Mouse (Mus musculus) intestine, embryonic 14.5 days (tissue): Measurements from ENCODE around the gene Tbc1d16. TPM values are rescaled to one million over a fixed set of nuclear protein-coding genes. Genes with fewer than 3 reads are reported as not detected.
A peak's percentile ranks its signal among the peaks of the same experiment; 100 is the strongest.
"Not testable (repeated sequence)": the region's sequence is repeated elsewhere in the genome, so short reads cannot be mapped to it uniquely, and the experiment has no call there.

Experiments used
- ATAC-seq: fragments of 200-750 bp; cut with Nextera tagmentation; replicated peaks from 2 replicates; pipeline ENCODE4 v1.8.0; 2017; ENCODE audit warnings: low read depth, moderate number of reproducible peaks, moderate TSS enrichment, moderate library complexity; ENCODE audit not compliant: low FRiP score, low TSS enrichment
- DNase-seq: peaks from one replicate; pipeline ENCODE4 v3.0.0-alpha.2; 2018; ENCODE audit warnings: low spot score
- H3K27ac ChIP-seq: fragments of 300-500 bp; sonication (generic); 2 replicates; pipeline ENCODE4 v1.5.1; 2014; ENCODE audit warnings: low read depth, mild to moderate bottlenecking, control low read depth
- H3K27me3 ChIP-seq: fragments of 300-500 bp; sonication (generic); replicated peaks from 2 replicates; pipeline ENCODE4 v1.6.1; 2014; ENCODE audit warnings: low read length, control low read depth; ENCODE audit not compliant: control insufficient read depth, insufficient read depth
- H3K36me3 ChIP-seq: fragments of 300-500 bp; sonication (generic); 2 replicates; pipeline ENCODE4 v1.6.1; 2014; ENCODE audit warnings: low read length, control low read depth; ENCODE audit not compliant: control insufficient read depth, insufficient read depth
- H3K4me1 ChIP-seq: fragments of 300-500 bp; sonication (generic); replicated peaks from 2 replicates; pipeline ENCODE4 v1.6.1; 2014; ENCODE audit warnings: low read length, control low read depth, mixed read lengths; ENCODE audit not compliant: control insufficient read depth, insufficient read depth
- H3K4me2 ChIP-seq: fragments of 300-500 bp; sonication (generic); 2 replicates; pipeline ENCODE4 v1.6.1; 2014; ENCODE audit warnings: low read length
- H3K4me3 ChIP-seq: fragments of 300-500 bp; sonication (generic); 2 replicates; pipeline ENCODE4 v1.5.1; 2014; ENCODE audit warnings: low read depth, low read length, control low read depth, mixed read lengths
- H3K9ac ChIP-seq: fragments of 300-500 bp; sonication (generic); 2 replicates; pipeline ENCODE4 v1.6.1; 2014; ENCODE audit warnings: mild to moderate bottlenecking, low read length
- H3K9me3 ChIP-seq: fragments of 300-500 bp; sonication (generic); 2 replicates; pipeline ENCODE4 v1.6.1; 2016; ENCODE audit warnings: low read length, control low read depth; ENCODE audit not compliant: control insufficient read depth
- WGBS: fragments of 180-500 bp; shearing (Covaris S2); extraction: QIAGEN DNeasy Blood & Tissue Kit; methylation state at CpG from one replicate; pipeline ENCODE4 v1.1.7; 2014; 5-methylcytosine and 5-hydroxymethylcytosine counted together
- polyA plus RNA-seq: library from polyadenylated mRNA; unstranded; fragments of >200 nt; fragmentation: Nextera tagmentation; extraction: Ambion mirVana; gene quantifications from 2 replicates; pipeline ENCODE4 v1.2.1, GENCODE M21; 2014

Tbc1d16 gene
- polyA plus RNA-seq, 1 experiment from 2014 or later, result 13.0 TPM

DNA sequence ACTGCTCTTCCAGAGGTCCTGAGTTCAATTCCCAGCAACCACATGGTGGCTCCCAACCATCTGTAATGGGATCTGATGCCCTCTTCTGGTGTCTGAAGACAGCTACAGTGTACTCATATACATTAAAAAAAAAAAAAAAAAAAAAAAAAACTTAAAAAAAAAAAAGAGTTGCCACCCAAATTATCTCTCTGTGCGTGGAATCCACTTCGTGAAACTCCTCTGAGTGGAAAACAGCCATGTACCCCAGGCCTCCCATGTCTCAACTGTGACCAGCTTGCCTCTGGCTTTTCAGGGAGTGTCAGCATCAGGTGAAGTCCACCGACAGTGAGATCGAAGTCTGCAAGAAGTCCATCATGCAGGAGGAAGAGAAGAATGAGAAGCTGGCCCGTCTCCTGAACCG, 17.2 kb upstream of the Tbc1d16 start:
- not testable (repeated sequence) for H3K4me1 ChIP-seq, H3K4me3 ChIP-seq, H3K4me2 ChIP-seq, H3K9me3 ChIP-seq, H3K27me3 ChIP-seq, H3K9ac ChIP-seq, ATAC-seq, H3K27ac ChIP-seq, H3K36me3 ChIP-seq, DNase-seq
- WGBS, result 86% methylated on average over 6 of the region's 6 CpGs

DNA sequence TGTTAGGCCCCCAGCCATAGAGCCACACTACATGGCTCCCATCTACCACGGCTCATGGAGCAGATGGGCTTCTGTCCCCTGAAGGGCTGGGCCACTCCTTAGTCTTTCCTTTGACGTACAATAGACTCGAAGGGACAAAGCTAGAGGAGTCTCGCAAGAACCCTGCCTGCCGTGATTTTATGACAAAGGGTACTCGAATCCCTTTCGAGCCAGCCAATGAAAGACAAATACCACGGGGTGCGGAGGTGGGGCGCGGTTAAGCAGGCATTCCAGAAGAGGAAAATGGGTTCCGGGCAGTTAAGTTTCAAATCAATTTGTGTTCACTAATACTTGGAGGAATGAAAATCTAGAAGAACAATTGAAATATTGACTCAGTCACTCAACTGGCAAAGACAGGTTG, 11.2 kb upstream of the Tbc1d16 start:
- H3K27me3 ChIP-seq, result no peaks in the 10 kb centered on the region
- 90% methylated on average over 12 of the region's 12 CpGs for WGBS
- no peak overlapping the region for H3K4me2 ChIP-seq
- no peaks in the 10 kb centered on the region for H3K9me3 ChIP-seq
- no peak for ATAC-seq
- peaks cover 11% of the 10 kb centered on the region; the same call in 1 of the 2 replicates for H3K4me1 ChIP-seq
- H3K27ac ChIP-seq, result no peak overlapping the region
- H3K36me3 ChIP-seq, result no peaks in the 10 kb centered on the region
- H3K4me3 ChIP-seq, result no peak overlapping the region
- H3K9ac ChIP-seq, result no peak overlapping the region
- no peak for DNase-seq

DNA sequence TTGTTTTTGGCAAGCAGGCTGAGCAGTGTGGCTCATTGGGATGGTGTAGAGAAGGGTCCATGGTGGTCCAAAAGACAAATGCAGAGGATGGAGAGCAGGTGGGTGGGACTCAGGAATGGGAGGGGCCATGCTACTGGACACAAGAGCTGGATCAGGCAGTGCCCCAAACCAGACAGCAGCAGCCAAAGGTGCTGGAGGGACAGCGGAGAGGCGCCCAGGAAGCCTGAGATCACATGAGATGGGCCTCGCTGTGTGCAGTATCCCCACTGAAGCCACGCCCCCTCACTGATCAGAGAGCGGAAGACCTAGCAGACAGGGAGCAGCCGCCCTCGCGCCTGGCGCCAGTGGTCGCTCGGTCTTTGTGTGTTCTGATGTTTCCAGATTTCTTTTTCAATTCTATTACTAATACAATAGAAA, 10.0 kb upstream of the Tbc1d16 start:
- WGBS, result 9% methylated on average over 11 of the region's 11 CpGs
- Histone ChIP-seq H3K9me3 (no peaks in the 10 kb centered on the region), H3K4me1 (peaks cover 11% of the 10 kb centered on the region; the same call in 1 of the 2 replicates), H3K9ac (0 out of 2 replicates have a peak overlapping the region, but pooled peaks have one; percentile 22), H3K36me3 (no peaks in the 10 kb centered on the region), H3K27me3 (no peaks in the 10 kb centered on the region), H3K4me3 (peak overlapping the region; percentile 31), H3K27ac (no peak overlapping the region; the same call in 1 of the 2 replicates), H3K4me2 (peak overlapping the region; percentile 57)
- ATAC-seq (peak; percentile 80), DNase-seq (peak; percentile 78)

DNA sequence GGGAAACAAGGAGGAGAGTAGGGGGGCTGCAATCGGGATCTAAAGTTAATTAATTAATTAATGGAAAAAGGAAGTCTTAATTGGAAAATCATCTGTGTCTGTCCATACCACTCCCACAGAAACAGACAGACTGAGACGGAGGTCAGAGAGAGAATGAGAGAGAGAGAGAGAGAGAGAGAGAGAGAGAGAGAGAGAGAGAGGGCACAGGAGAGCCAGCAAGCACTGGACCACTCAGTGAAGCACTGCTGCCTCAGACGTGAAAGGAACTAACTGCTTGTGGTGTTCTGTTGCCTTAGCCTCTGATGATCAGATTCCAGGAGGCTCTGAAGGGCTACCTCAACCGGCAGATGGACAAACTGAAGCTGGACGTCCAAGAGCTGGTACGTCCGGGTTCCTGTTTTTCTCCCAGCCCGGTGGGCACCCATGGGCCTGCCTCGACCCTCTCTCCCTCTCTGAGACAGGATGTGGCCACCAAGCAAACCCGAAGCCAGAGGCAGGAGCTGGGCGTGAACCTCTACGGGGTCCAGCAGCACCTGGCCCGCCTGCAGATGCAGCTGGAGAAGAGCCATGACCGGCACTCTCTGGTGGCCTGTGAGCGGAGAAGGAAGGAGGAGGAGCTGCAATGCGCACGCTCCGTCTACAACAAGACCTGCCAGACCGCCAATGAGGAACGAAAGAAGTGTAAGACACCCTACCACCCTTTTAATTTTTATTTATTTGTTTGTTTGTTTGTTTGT, 9.4 kb upstream of the Tbc1d16 start:
- DNase-seq (peak; percentile 74), ATAC-seq (peak; percentile 65; the same call in 1 of the 2 replicates)
- Histone ChIP-seq H3K4me2 (peak overlapping the region; percentile 57), H3K27me3 (no peaks in the 10 kb centered on the region), H3K9ac (no peak overlapping the region), H3K27ac (no peak overlapping the region; the same call in 1 of the 2 replicates), H3K9me3 (no peaks in the 10 kb centered on the region), H3K4me1 (peaks cover 11% of the 10 kb centered on the region; the same call in 1 of the 2 replicates), H3K4me3 (peak overlapping the region; percentile 31), H3K36me3 (no peaks in the 10 kb centered on the region)
- WGBS, result 35% methylated on average over 20 of the region's 20 CpGs

DNA sequence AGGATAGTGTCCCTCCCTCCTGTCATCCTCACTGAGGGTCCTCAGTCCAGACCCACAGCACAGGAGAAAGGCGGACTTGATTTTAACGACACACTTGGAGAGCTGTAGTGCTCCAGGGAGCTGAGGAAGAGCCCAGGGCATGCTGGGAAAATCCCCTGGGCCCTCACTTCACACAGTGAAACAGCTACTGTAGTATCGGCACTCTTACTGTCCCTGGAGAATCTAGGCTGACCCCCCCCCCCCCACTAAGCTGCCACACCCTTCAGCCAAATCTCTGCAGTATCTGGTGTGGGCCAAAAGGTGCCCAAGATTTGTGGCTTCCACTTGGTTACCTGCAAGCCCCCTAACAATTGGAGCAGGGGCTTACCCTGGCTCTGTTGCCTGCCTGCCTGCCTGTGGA, 8.7 kb upstream of the Tbc1d16 start:
- Histone ChIP-seq H3K9ac (no peak overlapping the region), H3K4me1 (peaks cover 11% of the 10 kb centered on the region; the same call in 1 of the 2 replicates), H3K9me3 (no peaks in the 10 kb centered on the region), H3K27me3 (no peaks in the 10 kb centered on the region), H3K4me3 (no peak overlapping the region), H3K36me3 (no peaks in the 10 kb centered on the region), H3K27ac (no peak overlapping the region), H3K4me2 (no peak overlapping the region)
- DNase-seq (no peak), ATAC-seq (no peak)
- 63% methylated on average over 3 of the region's 3 CpGs for WGBS

DNA sequence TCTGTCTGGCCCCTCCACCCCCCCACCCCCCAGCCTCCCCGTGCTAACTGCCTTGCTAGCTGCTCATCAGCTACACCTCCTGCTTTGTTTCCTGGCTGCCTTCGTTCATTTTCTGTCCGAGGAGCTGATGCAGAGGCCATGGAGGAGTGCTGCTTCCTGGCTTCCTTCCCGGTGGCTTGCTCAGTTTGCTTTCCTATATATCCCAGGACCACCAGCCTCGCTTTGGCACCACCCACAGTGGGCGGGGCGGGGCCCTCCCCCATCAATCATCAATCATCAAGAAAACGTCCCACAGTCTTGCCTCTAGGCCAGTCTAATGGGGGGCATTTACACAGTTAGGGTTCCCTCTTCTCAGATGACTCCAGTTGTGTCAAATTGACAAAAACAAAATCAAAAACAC, 8.1 kb upstream of the Tbc1d16 start:
- peaks cover 11% of the 10 kb centered on the region; the same call in 1 of the 2 replicates for H3K4me1 ChIP-seq
- no peaks in the 10 kb centered on the region for H3K36me3 ChIP-seq
- H3K4me2 ChIP-seq, result no peak overlapping the region
- no peak for DNase-seq
- ATAC-seq, result no peak
- no peaks in the 10 kb centered on the region for H3K27me3 ChIP-seq
- WGBS, result 23% methylated on average over 8 of the region's 8 CpGs
- no peak overlapping the region for H3K4me3 ChIP-seq
- H3K9me3 ChIP-seq, result no peaks in the 10 kb centered on the region
- H3K27ac ChIP-seq, result no peak overlapping the region
- no peak overlapping the region for H3K9ac ChIP-seq

DNA sequence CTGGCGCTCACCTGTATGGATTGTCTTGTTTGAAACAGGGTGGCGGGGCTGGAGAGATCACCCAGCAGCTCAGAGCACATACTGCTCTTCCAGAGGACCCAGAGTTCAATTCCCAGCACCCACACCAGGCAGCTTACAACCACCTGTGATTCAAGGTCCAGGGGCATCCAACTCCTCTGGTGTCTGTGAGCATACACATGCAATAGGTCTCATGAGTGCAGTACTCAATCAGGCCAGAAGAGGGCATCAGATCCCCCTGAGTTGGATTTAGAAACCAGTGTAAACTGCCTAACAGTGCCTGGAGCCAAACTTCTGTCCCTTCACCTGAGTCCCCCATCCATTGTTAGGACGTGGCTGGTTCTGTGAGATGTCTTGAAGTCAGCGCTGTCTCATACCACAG, 7.3 kb upstream of the Tbc1d16 start:
- no peaks in the 10 kb centered on the region for H3K9me3 ChIP-seq
- no peak overlapping the region for H3K9ac ChIP-seq
- ATAC-seq (no peak), DNase-seq (peak; percentile 81)
- H3K36me3 ChIP-seq, result no peaks in the 10 kb centered on the region
- no peaks in the 10 kb centered on the region for H3K27me3 ChIP-seq
- H3K4me2 ChIP-seq, result no peak overlapping the region
- peaks cover 11% of the 10 kb centered on the region; the same call in 1 of the 2 replicates for H3K4me1 ChIP-seq
- no peak overlapping the region for H3K27ac ChIP-seq
- H3K4me3 ChIP-seq, result no peak overlapping the region
- 84% methylated on average over 4 of the region's 4 CpGs for WGBS

DNA sequence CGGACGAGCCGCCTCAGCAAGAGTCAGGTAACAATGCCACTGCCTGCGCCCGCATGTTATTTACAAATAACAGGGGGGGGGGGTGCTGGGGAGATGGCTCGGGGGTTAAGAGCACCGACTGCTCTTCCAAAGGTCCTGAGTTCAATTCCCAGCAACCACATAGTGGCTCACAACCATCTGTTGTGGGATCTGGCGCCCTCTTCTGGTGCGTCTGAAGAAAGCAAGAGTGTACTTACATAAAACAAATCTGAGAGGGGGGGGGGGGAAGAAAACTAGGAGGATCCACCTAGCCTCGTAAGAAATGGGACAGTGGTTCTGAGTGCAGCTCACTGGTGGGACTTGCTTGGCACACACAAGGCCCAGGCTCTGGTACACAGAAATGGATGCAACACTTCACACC, 6.5 kb upstream of the Tbc1d16 start:
- Histone ChIP-seq H3K9ac (no peak overlapping the region), H3K27ac (no peak overlapping the region), H3K9me3 (no peaks in the 10 kb centered on the region), H3K4me1 (peaks cover 11% of the 10 kb centered on the region; the same call in 1 of the 2 replicates), H3K36me3 (no peaks in the 10 kb centered on the region), H3K4me2 (no peak overlapping the region), H3K27me3 (no peaks in the 10 kb centered on the region), H3K4me3 (no peak overlapping the region)
- WGBS, result 91% methylated on average over 10 of the region's 10 CpGs
- DNase-seq, result no peak
- ATAC-seq, result no peak
